ENCODE assay signal across 10 mouse cellular contexts in the genomic region with DNA sequence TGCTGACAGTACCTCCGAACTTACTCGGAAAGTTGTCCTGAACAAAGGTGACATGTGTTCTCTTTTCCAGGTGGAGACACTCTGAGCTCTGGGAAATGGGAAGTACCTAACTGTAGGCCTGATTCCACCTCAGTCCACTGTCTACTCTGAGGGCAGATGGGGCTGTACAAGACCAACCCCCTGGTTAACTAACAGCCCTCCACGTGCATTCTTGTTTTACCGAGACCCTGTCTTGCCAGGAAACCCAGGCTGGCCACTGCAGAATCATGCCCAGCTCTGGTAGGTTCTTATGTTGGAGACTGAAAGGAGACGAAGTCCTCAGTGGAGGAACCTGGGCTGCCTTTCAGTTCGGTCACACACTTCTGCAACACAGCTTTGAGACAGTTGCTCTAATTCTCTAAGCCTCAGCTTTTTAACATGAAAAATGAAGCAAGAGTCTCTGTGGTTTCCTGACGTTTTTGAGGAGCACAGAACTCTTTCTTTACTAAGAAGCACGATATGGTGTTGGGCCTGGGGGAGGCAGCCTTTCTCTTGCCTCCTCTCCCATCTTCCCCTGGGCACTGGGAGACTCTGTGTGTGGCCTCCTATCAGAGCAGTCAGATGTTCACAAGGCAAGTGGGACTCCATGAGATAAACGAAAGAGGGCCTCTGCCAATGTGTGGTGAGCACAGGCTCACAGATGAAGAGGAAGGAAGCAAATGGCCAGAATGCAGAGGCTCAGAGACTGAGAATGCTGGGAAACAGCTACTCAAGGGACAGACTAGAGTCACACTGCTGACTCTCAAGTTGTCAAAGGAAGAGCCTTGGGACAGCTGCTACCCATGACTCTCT. TPM values are rescaled to one million over a fixed set of nuclear protein-coding genes. Genes with fewer than 3 reads are reported as not detected.
A peak's percentile ranks its signal among the peaks of the same experiment; 100 is the strongest.
DNase-seq lines count a peak whose midpoint lies in the region; ATAC-seq lines count a peak whose summit lies in the region.
"Had no signal": no experiment of that assay in that cellular context is flagged by ENCODE, and none has a peak within 500 bp of the region (broad histone marks: within the 10 kb centered on the region; RNA-seq: fewer than 3 reads in every experiment).

No protein-coding gene starts in this region.

- no peaks in the 10 kb centered on the region for H3K9me3 ChIP-seq in kidney, embryonic 16.5 days (ENCODE audit: low read length)
- H3K9me3 ChIP-seq in intestine, embryonic 16.5 days (ENCODE audit: control insufficient read depth, low read length), result no peaks in the 10 kb centered on the region
- H3K9me3 ChIP-seq in forebrain, embryonic 16.5 days (ENCODE audit: control insufficient read depth, low read length), result no peaks in the 10 kb centered on the region

- no peak overlapping the region for H3K4me2 ChIP-seq in kidney, embryonic 16.5 days (replicated peaks; ENCODE audit: low read depth, low read length)
- H3K4me2 ChIP-seq in intestine, embryonic 16.5 days (ENCODE audit: low read depth, low read length), result no peak overlapping the region
- no peak overlapping the region for H3K4me2 ChIP-seq in forebrain, embryonic 16.5 days (ENCODE audit: low read length)

- no peak overlapping the region for H3K27ac ChIP-seq in kidney, embryonic 16.5 days (ENCODE audit: low read length)
- H3K27ac ChIP-seq in brown adipose tissue, adult 24 weeks (replicated peaks; ENCODE audit: low read depth, low read length), result peak overlapping the region; percentile 12
- H3K27ac ChIP-seq in intestine, embryonic 16.5 days (ENCODE audit: low read length), result peak overlapping the region; percentile 14; the same call in 1 of the 2 replicates
- no peak overlapping the region for H3K27ac ChIP-seq in forebrain, embryonic 16.5 days (ENCODE audit: low read length)

- H3K4me1 ChIP-seq in kidney, embryonic 16.5 days (ENCODE audit: insufficient read depth, low read length), result no peaks in the 10 kb centered on the region
- H3K4me1 ChIP-seq in brown adipose tissue, adult 24 weeks (ENCODE audit: control insufficient read depth, insufficient read depth, insufficient read length, low read length), result peaks cover 13% of the 10 kb centered on the region
- no peaks in the 10 kb centered on the region for H3K4me1 ChIP-seq in intestine, embryonic 16.5 days (ENCODE audit: control insufficient read depth, insufficient read depth, low read length)
- H3K4me1 ChIP-seq in forebrain, embryonic 16.5 days (replicated peaks; ENCODE audit: control insufficient read depth, insufficient read depth, low read length), result no peaks in the 10 kb centered on the region

- ATAC-seq in kidney, embryonic 16.5 days (ENCODE audit: low FRiP score, low TSS enrichment), result 0 out of 2 replicates have a peak, but pooled peaks have one; percentile 10
- peak; percentile 77 for ATAC-seq in intestine, embryonic 16.5 days
- ATAC-seq in forebrain, embryonic 16.5 days, result no peak
- ATAC-seq: Patski had no signal

- WGBS in kidney, embryonic 16.5 days, result 77% methylated on average over 9 of the region's 9 CpGs
- WGBS in intestine, embryonic 16.5 days, result 80% methylated on average over 9 of the region's 9 CpGs
- WGBS in forebrain, embryonic 16.5 days, result 82% methylated on average over 9 of the region's 9 CpGs

- no peak overlapping the region for H3K9ac ChIP-seq in kidney, embryonic 16.5 days (replicated peaks; ENCODE audit: low read length)
- H3K9ac ChIP-seq in intestine, embryonic 16.5 days (ENCODE audit: low read depth, low read length), result no peak overlapping the region
- no peak overlapping the region for H3K9ac ChIP-seq in forebrain, embryonic 16.5 days (replicated peaks; ENCODE audit: low read depth, low read length)

- H3K4me3 ChIP-seq in kidney, embryonic 16.5 days (ENCODE audit: low read length), result no peak overlapping the region
- H3K4me3 ChIP-seq in brown adipose tissue, adult 24 weeks (ENCODE audit: insufficient read depth, low read depth, low read length), result no peak overlapping the region
- no peak overlapping the region for H3K4me3 ChIP-seq in intestine, embryonic 16.5 days (ENCODE audit: low read length)
- H3K4me3 ChIP-seq in forebrain, embryonic 16.5 days (replicated peaks; ENCODE audit: low read length), result no peak overlapping the region

- H3K27me3 ChIP-seq in kidney, embryonic 16.5 days (ENCODE audit: insufficient read depth, low read length), result no peaks in the 10 kb centered on the region
- H3K27me3 ChIP-seq in intestine, embryonic 16.5 days (replicated peaks; ENCODE audit: control insufficient read depth, insufficient read depth, low read length), result no peaks in the 10 kb centered on the region
- no peaks in the 10 kb centered on the region for H3K27me3 ChIP-seq in forebrain, embryonic 16.5 days (replicated peaks; ENCODE audit: control insufficient read depth, insufficient read depth, low read length)
- H3K27me3 ChIP-seq: Patski had no signal

- no peak for DNase-seq in kidney, adult 11 months
- DNase-seq in spleen, postnatal 36 days (ENCODE audit: low spot score in 2 of 2), result peak; percentile 52 to 71
- no peak for DNase-seq in frontal cortex, postnatal 14 days (ENCODE audit: low spot score in 2 of 2)
- DNase-seq: cerebellum, adult 11-12 months; kidney, adult 9 months had no signal

- H3K36me3 ChIP-seq in kidney, embryonic 16.5 days (ENCODE audit: insufficient read depth, low read length), result peaks cover 12% of the 10 kb centered on the region
- H3K36me3 ChIP-seq in intestine, embryonic 16.5 days (ENCODE audit: control insufficient read depth, insufficient read depth, low read length), result peaks cover 3% of the 10 kb centered on the region; the same call in 1 of the 2 replicates
- H3K36me3 ChIP-seq in forebrain, embryonic 16.5 days (ENCODE audit: control insufficient read depth, insufficient read depth), result no peaks in the 10 kb centered on the region

RNA-seq across cellular contexts. Expression of a gene that starts 33.2 kb away (rescaled TPM):
- 12.8 and 12.9 TPM in 2 replicates for polyA plus RNA-seq in kidney, embryonic 16.5 days (2015; fragmentation: Nextera tagmentation; extraction: Ambion mirVana)
- 7.7 and 8.1 TPM in 2 replicates for polyA plus RNA-seq in brown adipose tissue, adult 24 weeks (2012; ENCODE audit: insufficient read depth, insufficient read length, missing spikeins)
- polyA plus RNA-seq in intestine, embryonic 16.5 days (2015; fragmentation: Nextera tagmentation; extraction: Ambion mirVana), result 9.3 and 11.0 TPM in 2 replicates
- 5.3 and 7.1 TPM in 2 replicates for polyA plus RNA-seq in forebrain, embryonic 16.5 days (2015; fragmentation: Nextera tagmentation; extraction: Ambion mirVana)

Comparison
In these comparisons a context has a peak if more than half of its experiments do, and no peak if none do; other contexts are left out.
1. H3K27ac ChIP-seq: peak in brown adipose tissue, adult 24 weeks (single experiment) and intestine, embryonic 16.5 days (single experiment); none in kidney, embryonic 16.5 days (single experiment) and forebrain, embryonic 16.5 days (single experiment).
2. DNase-seq: peak in spleen, postnatal 36 days (2 of 2); none in kidney, adult 11 months (single experiment) and frontal cortex, postnatal 14 days (0 of 2).